Mouse (Mus musculus) hindbrain, embryonic 15.5 days (tissue): ENCODE data around the gene Prss58. TPM values are rescaled to one million over a fixed set of nuclear protein-coding genes. Genes with fewer than 3 reads are reported as not detected.

Experiments used
- ATAC-seq: fragments of 200-750 bp; cut with Nextera tagmentation; 2 replicates; pipeline ENCODE4 v1.8.0; 2017; ENCODE audit warnings: low read depth, moderate number of reproducible peaks, moderate TSS enrichment; ENCODE audit not compliant: low FRiP score
- H3K27ac ChIP-seq: fragments of 300-500 bp; sonication (generic); replicated peaks from 2 replicates; pipeline ENCODE4 v1.5.1; 2015; ENCODE audit warnings: mild to moderate bottlenecking, inconsistent platforms
- H3K27me3 ChIP-seq: fragments of 300-500 bp; sonication (generic); 2 replicates; pipeline ENCODE4 v1.6.1; 2015; ENCODE audit warnings: control low read depth, inconsistent platforms
- H3K36me3 ChIP-seq: fragments of 300-500 bp; sonication (generic); 2 replicates; pipeline ENCODE4 v1.6.1; 2015; ENCODE audit warnings: control low read depth, inconsistent platforms
- H3K4me1 ChIP-seq: fragments of 300-500 bp; sonication (generic); replicated peaks from 2 replicates; pipeline ENCODE4 v1.6.1; 2015; ENCODE audit warnings: control low read depth, inconsistent platforms
- H3K4me2 ChIP-seq: fragments of 300-500 bp; sonication (generic); 2 replicates; pipeline ENCODE4 v1.6.1; 2015; ENCODE audit warnings: moderate library complexity, mild to moderate bottlenecking, inconsistent platforms
- H3K4me3 ChIP-seq: fragments of 300-500 bp; sonication (generic); 2 replicates; pipeline ENCODE4 v1.5.1; 2015; ENCODE audit warnings: mild to moderate bottlenecking, inconsistent platforms
- H3K9ac ChIP-seq: fragments of 300-500 bp; sonication (generic); 2 replicates; pipeline ENCODE4 v1.6.1; 2015; ENCODE audit warnings: inconsistent platforms
- H3K9me3 ChIP-seq: fragments of 300-500 bp; sonication (generic); 2 replicates; pipeline ENCODE4 v1.6.1; 2016; ENCODE audit warnings: control low read depth, inconsistent platforms
- WGBS: fragments of 180-500 bp; shearing (Covaris S2); methylation state at CpG from one replicate; pipeline ENCODE4 v1.1.7; 2015; 5-methylcytosine and 5-hydroxymethylcytosine counted together
- polyA plus RNA-seq: library from polyadenylated mRNA; unstranded; fragments of >200 nt; fragmentation: Nextera tagmentation; extraction: Ambion mirVana; gene quantifications from 2 replicates; pipeline ENCODE4 v1.2.1, GENCODE M21; 2015

Gene Prss58
- polyA plus RNA-seq = not detected in 2 replicates

- H3K9ac ChIP-seq = no peak within 1 kb of the TSS
- no peak for ATAC-seq
- H3K9me3 ChIP-seq = no peaks in the 10 kb centered on the region
- H3K4me1 ChIP-seq = no peaks in the 10 kb centered on the region
- H3K27ac ChIP-seq = no peak within 1 kb of the TSS
- no peaks in the 10 kb centered on the region for H3K36me3 ChIP-seq
- no peak within 1 kb of the TSS for H3K4me2 ChIP-seq
- no peaks in the 10 kb centered on the region for H3K27me3 ChIP-seq
- H3K4me3 ChIP-seq = no peak within 1 kb of the TSS
Observed at GRCm38 (mm10) chr6:40900287-40900686, at the start of gene Prss58. Gene Prss58 (minus strand): TSS chr6:40900387.

- Histone ChIP-seq H3K27me3 (no peaks in the 10 kb centered on the region), H3K9me3 (no peaks in the 10 kb centered on the region), H3K27ac (no peak within 1 kb of the TSS), H3K4me2 (no peak within 1 kb of the TSS), H3K9ac (no peak within 1 kb of the TSS), H3K4me3 (no peak within 1 kb of the TSS), H3K4me1 (no peaks in the 10 kb centered on the region), H3K36me3 (no peaks in the 10 kb centered on the region)
- WGBS = 96% methylated on average over 10 of the region's 10 CpGs
- ATAC-seq = no peak
Observed at GRCm38 (mm10) chr6:40940457-40940856, 40.3 kb upstream of the Prss58 start, which contains the start of gene 1700074P13Rik. Gene 1700074P13Rik (minus strand): TSS chr6:40940557.

GRCm38 (mm10) chr6:40919954-40920353 lies 19.8 kb upstream of the Prss58 start:
- Histone ChIP-seq H3K36me3 (no peaks in the 10 kb centered on the region), H3K4me3 (no peak overlapping the region), H3K9me3 (no peaks in the 10 kb centered on the region), H3K27ac (no peak overlapping the region), H3K9ac (no peak overlapping the region), H3K4me2 (no peak overlapping the region), H3K27me3 (no peaks in the 10 kb centered on the region), H3K4me1 (no peaks in the 10 kb centered on the region)
- no peak for ATAC-seq
- 95% methylated on average over 4 of the region's 4 CpGs for WGBS

GRCm38 (mm10) chr6:40894716-40895115 lies 5.5 kb downstream of the Prss58 start:
- no peaks in the 10 kb centered on the region for H3K9me3 ChIP-seq
- H3K9ac ChIP-seq = no peak overlapping the region
- H3K4me1 ChIP-seq = no peaks in the 10 kb centered on the region
- H3K27ac ChIP-seq = no peak overlapping the region
- 83% methylated on average over 1 of the region's 1 CpGs for WGBS
- no peaks in the 10 kb centered on the region for H3K36me3 ChIP-seq
- H3K4me3 ChIP-seq = no peak overlapping the region
- no peak overlapping the region for H3K4me2 ChIP-seq
- ATAC-seq = no peak
- no peaks in the 10 kb centered on the region for H3K27me3 ChIP-seq

GRCm38 (mm10) chr6:40893577-40893976 lies 6.6 kb downstream of the Prss58 start:
- H3K27me3 ChIP-seq = no peaks in the 10 kb centered on the region
- no peak overlapping the region for H3K9ac ChIP-seq
- ATAC-seq = no peak
- 52% methylated on average over 7 of the region's 7 CpGs for WGBS
- no peaks in the 10 kb centered on the region for H3K4me1 ChIP-seq
- no peak overlapping the region for H3K4me2 ChIP-seq
- no peaks in the 10 kb centered on the region for H3K36me3 ChIP-seq
- H3K4me3 ChIP-seq = no peak overlapping the region
- no peaks in the 10 kb centered on the region for H3K9me3 ChIP-seq
- H3K27ac ChIP-seq = no peak overlapping the region

- Histone ChIP-seq H3K36me3 (no peaks in the 10 kb centered on the region), H3K4me3 (no peak overlapping the region), H3K27ac (no peak overlapping the region), H3K4me2 (no peak overlapping the region), H3K9me3 (no peaks in the 10 kb centered on the region), H3K4me1 (no peaks in the 10 kb centered on the region), H3K27me3 (no peaks in the 10 kb centered on the region), H3K9ac (no peak overlapping the region)
- ATAC-seq = no peak
- 80% methylated on average over 4 of the region's 4 CpGs for WGBS
Observed at GRCm38 (mm10) chr6:40891754-40892153, 8.4 kb downstream of the Prss58 start.

- 75% methylated on average over 1 of the region's 1 CpGs for WGBS
Observed at GRCm38 (mm10) chr6:40890973-40891372, 9.2 kb downstream of the Prss58 start.

GRCm38 (mm10) chr6:40887394-40887793 lies 12.8 kb downstream of the Prss58 start, which contains the start of gene Moxd2:
Gene Moxd2 (minus strand): TSS chr6:40887494.
- Histone ChIP-seq H3K27me3 (no peaks in the 10 kb centered on the region), H3K9me3 (no peaks in the 10 kb centered on the region), H3K36me3 (no peaks in the 10 kb centered on the region), H3K4me1 (no peaks in the 10 kb centered on the region), H3K27ac (no peak within 1 kb of the TSS), H3K9ac (no peak within 1 kb of the TSS), H3K4me2 (no peak within 1 kb of the TSS), H3K4me3 (no peak within 1 kb of the TSS)
- 99% methylated on average over 3 of the region's 3 CpGs for whole genome bisulfite sequencing
- ATAC-seq = no peak

More at GRCm38 (mm10) chr6:40890973-40891372, 9.2 kb downstream of the Prss58 start:
- Histone ChIP-seq H3K4me2 (no peak overlapping the region), H3K27me3 (no peaks in the 10 kb centered on the region), H3K9me3 (no peaks in the 10 kb centered on the region), H3K36me3 (no peaks in the 10 kb centered on the region), H3K27ac (no peak overlapping the region), H3K4me3 (no peak overlapping the region), H3K4me1 (no peaks in the 10 kb centered on the region), H3K9ac (no peak overlapping the region)
- no peak for ATAC-seq

GRCm38 (mm10) chr6:40845283-40845682 lies 54.9 kb downstream of the Prss58 start:
- Histone ChIP-seq H3K36me3 (no peaks in the 10 kb centered on the region), H3K27ac (no peak overlapping the region), H3K4me3 (no peak overlapping the region), H3K27me3 (no peaks in the 10 kb centered on the region), H3K4me2 (no peak overlapping the region), H3K9me3 (no peaks in the 10 kb centered on the region), H3K4me1 (no peaks in the 10 kb centered on the region), H3K9ac (no peak overlapping the region)
- ATAC-seq = no peak

Other genes starting within 250 kb of the Prss58 start
- gene Moxd2, start 12.9 kb downstream of the Prss58 start, polyA plus RNA-seq = not detected in 2 replicates
- gene 1700074P13Rik, start 40.2 kb upstream of the Prss58 start, polyA plus RNA-seq = not detected in 2 replicates
- not detected in 2 replicates for gene Gm4744, start 51.5 kb upstream of the Prss58 start, polyA plus RNA-seq
- gene 1810009J06Rik, start 64.4 kb upstream of the Prss58 start, polyA plus RNA-seq = not detected in 2 replicates
- not detected in 2 replicates for gene Gm2663, start 99.1 kb upstream of the Prss58 start, polyA plus RNA-seq
- gene 2210010C04Rik, start 135.1 kb upstream of the Prss58 start, polyA plus RNA-seq = not detected in 2 replicates